Mouse (Mus musculus) liver, embryonic 11.5 days (tissue): Measurements from ENCODE around the gene Slc1a3. TPM values are rescaled to one million over a fixed set of nuclear protein-coding genes. Genes with fewer than 3 reads are reported as not detected.

ENCODE experiments used
- ATAC-seq: fragments of 200-750 bp; cut with Nextera tagmentation; replicated peaks from 2 replicates; pipeline ENCODE4 v1.8.0; 2017; ENCODE audit warnings: moderate number of reproducible peaks, mild to moderate bottlenecking, moderate TSS enrichment, moderate library complexity; ENCODE audit not compliant: low FRiP score
- DNase-seq: peaks from one replicate; pipeline ENCODE4 v3.0.0-alpha.2; 2017; ENCODE audit warnings: low spot score
- H3K27ac ChIP-seq: fragments of 300-500 bp; sonication (generic); 2 replicates; pipeline ENCODE4 v1.5.1; 2014; ENCODE audit warnings: mild to moderate bottlenecking, low read depth, low read length, control low read depth
- H3K27me3 ChIP-seq: fragments of 300-500 bp; sonication (generic); replicated peaks from 2 replicates; pipeline ENCODE4 v1.6.1; 2014; ENCODE audit warnings: low read length, mixed read lengths; ENCODE audit not compliant: control insufficient read depth, insufficient read depth
- H3K36me3 ChIP-seq: fragments of 300-500 bp; sonication (generic); 2 replicates; pipeline ENCODE4 v1.6.1; 2014; ENCODE audit warnings: mild to moderate bottlenecking, low read length, moderate library complexity, mixed read lengths; ENCODE audit not compliant: control insufficient read depth, insufficient read depth
- H3K4me1 ChIP-seq: fragments of 300-500 bp; sonication (generic); replicated peaks from 2 replicates; pipeline ENCODE4 v1.6.1; 2014; ENCODE audit warnings: low read length, mixed read lengths; ENCODE audit not compliant: control insufficient read depth, insufficient read depth
- H3K4me2 ChIP-seq: fragments of 300-500 bp; sonication (generic); 2 replicates; pipeline ENCODE4 v1.6.1; 2014; ENCODE audit warnings: mild to moderate bottlenecking, control low read depth, moderate library complexity
- H3K4me3 ChIP-seq: fragments of 300-500 bp; sonication (generic); 2 replicates; pipeline ENCODE4 v1.5.1; 2014; ENCODE audit warnings: low read depth, low read length, control low read depth
- H3K9ac ChIP-seq: fragments of 300-500 bp; sonication (generic); 2 replicates; pipeline ENCODE4 v1.6.1; 2014; ENCODE audit warnings: low read depth, low read length, control low read depth
- H3K9me3 ChIP-seq: fragments of 300-500 bp; sonication (generic); 2 replicates; pipeline ENCODE4 v1.6.1; 2016; ENCODE audit warnings: low read length, inconsistent platforms, mixed read lengths; ENCODE audit not compliant: control insufficient read depth
- WGBS: fragments of 180-500 bp; shearing (Covaris S2); extraction: QIAGEN DNeasy Blood & Tissue Kit; methylation state at CpG from one replicate; pipeline ENCODE4 v1.1.7; 2014; 5-methylcytosine and 5-hydroxymethylcytosine counted together
- polyA plus RNA-seq: library from polyadenylated mRNA; unstranded; fragments of >200 nt; fragmentation: Nextera tagmentation; extraction: Ambion mirVana; gene quantifications from 2 replicates; pipeline ENCODE4 v1.2.1, GENCODE M21; 2014

The Slc1a3 gene
- polyA plus RNA-seq, 1 experiment from 2014 or later = 9.0 TPM

- no peak overlapping the region for H3K4me2 ChIP-seq
- H3K27ac ChIP-seq = no peak overlapping the region; the same call in 1 of the 2 replicates
These were observed 34.3 kb downstream of the Slc1a3 start for GRCm38 (mm10) chr15:8676211-8676691.

GRCm38 (mm10) chr15:8675616-8676015, 34.9 kb downstream of the Slc1a3 start:
- H3K4me1 ChIP-seq = no peaks in the 10 kb centered on the region
- no peak overlapping the region for H3K27ac ChIP-seq
- no peak overlapping the region for H3K4me2 ChIP-seq
- WGBS = 83% methylated on average over 4 of the region's 4 CpGs
- no peaks in the 10 kb centered on the region for H3K9me3 ChIP-seq
- no peaks in the 10 kb centered on the region for H3K36me3 ChIP-seq
- DNase-seq (no peak), ATAC-seq (no peak)
- H3K27me3 ChIP-seq = no peaks in the 10 kb centered on the region
- no peak overlapping the region for H3K9ac ChIP-seq
- H3K4me3 ChIP-seq = no peak overlapping the region

More at GRCm38 (mm10) chr15:8676211-8676691, 34.3 kb downstream of the Slc1a3 start:
- H3K4me3 ChIP-seq = no peak overlapping the region
- H3K4me1 ChIP-seq = no peaks in the 10 kb centered on the region
- no peak overlapping the region for H3K9ac ChIP-seq
- DNase-seq (no peak), ATAC-seq (no peak)
- no peaks in the 10 kb centered on the region for H3K9me3 ChIP-seq
- WGBS = 56% methylated on average over 5 of the region's 5 CpGs
- no peaks in the 10 kb centered on the region for H3K27me3 ChIP-seq
- H3K36me3 ChIP-seq = no peaks in the 10 kb centered on the region

- no peak overlapping the region for H3K9ac ChIP-seq
- no peaks in the 10 kb centered on the region for H3K36me3 ChIP-seq
- DNase-seq (no peak), ATAC-seq (no peak)
- no peaks in the 10 kb centered on the region for H3K4me1 ChIP-seq
- H3K27me3 ChIP-seq = no peaks in the 10 kb centered on the region
- no peak overlapping the region for H3K4me3 ChIP-seq
- no peak overlapping the region for H3K4me2 ChIP-seq
- no peak overlapping the region for H3K27ac ChIP-seq
- H3K9me3 ChIP-seq = no peaks in the 10 kb centered on the region
- WGBS = 71% methylated on average over 5 of the region's 5 CpGs
These were observed 38.0 kb downstream of the Slc1a3 start for GRCm38 (mm10) chr15:8672532-8672931.

GRCm38 (mm10) chr15:8667849-8668522, 42.6 kb downstream of the Slc1a3 start:
- DNase-seq = no peak
- H3K9ac ChIP-seq = no peak overlapping the region
- ATAC-seq = no peak
- H3K4me1 ChIP-seq = no peaks in the 10 kb centered on the region; the same call in 1 of the 2 replicates
- no peaks in the 10 kb centered on the region for H3K9me3 ChIP-seq
- H3K27me3 ChIP-seq = 0 out of 2 replicates have a peak, but pooled peaks cover 7% of the 10 kb centered on the region
- H3K36me3 ChIP-seq = no peaks in the 10 kb centered on the region
- no peak overlapping the region for H3K4me3 ChIP-seq
- no peak overlapping the region for H3K4me2 ChIP-seq
- 88% methylated on average over 25 of the region's 25 CpGs for WGBS
- no peak overlapping the region for H3K27ac ChIP-seq

DNA sequence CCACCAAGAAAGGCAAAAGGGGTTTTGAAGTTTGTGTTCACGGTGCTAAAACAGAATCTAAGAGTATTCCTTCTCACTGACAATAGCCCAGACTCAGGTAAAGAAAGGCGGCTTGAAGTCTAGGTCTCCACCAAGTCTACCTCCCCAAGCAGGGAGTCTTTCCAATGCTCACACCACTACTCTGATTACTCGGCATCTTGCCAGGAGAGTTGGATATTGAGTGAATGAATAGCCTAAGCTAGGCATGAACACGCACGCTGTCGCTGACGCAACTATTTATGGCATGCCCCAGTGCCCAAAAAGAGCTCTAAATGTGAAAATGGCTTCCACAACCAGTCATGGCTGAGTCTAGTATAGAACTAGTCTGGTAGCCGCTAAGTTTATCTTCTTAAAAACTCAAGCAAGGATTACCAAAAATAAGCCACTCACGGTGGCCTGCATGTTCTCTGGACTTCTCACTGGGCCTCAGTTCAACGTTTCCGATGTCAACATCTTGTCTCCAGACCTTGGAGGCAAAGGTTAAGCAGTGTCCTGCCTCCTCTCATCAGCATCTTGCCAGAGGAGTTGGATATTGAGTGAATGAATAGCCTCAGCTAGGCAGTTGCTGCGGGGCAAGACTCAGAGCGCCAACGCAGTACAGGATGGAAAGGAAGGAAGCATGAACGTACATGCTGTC, 44.8 kb downstream of the Slc1a3 start:
- Histone ChIP-seq H3K27me3 (0 out of 2 replicates have a peak, but pooled peaks cover 9% of the 10 kb centered on the region), H3K4me1 (peaks cover 14% of the 10 kb centered on the region), H3K4me2 (no peak overlapping the region), H3K4me3 (no peak overlapping the region), H3K27ac (no peak overlapping the region), H3K36me3 (no peaks in the 10 kb centered on the region), H3K9ac (no peak overlapping the region), H3K9me3 (no peaks in the 10 kb centered on the region)
- WGBS = 86% methylated on average over 15 of the region's 15 CpGs
- DNase-seq (no peak), ATAC-seq (no peak)

GRCm38 (mm10) chr15:8663348-8664099, 47.0 kb downstream of the Slc1a3 start:
- Histone ChIP-seq H3K4me3 (no peak overlapping the region), H3K27me3 (0 out of 2 replicates have a peak, but pooled peaks cover 10% of the 10 kb centered on the region), H3K4me2 (no peak overlapping the region), H3K9me3 (no peaks in the 10 kb centered on the region), H3K27ac (no peak overlapping the region), H3K4me1 (peaks cover 14% of the 10 kb centered on the region), H3K36me3 (no peaks in the 10 kb centered on the region), H3K9ac (no peak overlapping the region)
- no peak for DNase-seq
- no peak for ATAC-seq
- WGBS = 64% methylated on average over 17 of the region's 17 CpGs

DNA sequence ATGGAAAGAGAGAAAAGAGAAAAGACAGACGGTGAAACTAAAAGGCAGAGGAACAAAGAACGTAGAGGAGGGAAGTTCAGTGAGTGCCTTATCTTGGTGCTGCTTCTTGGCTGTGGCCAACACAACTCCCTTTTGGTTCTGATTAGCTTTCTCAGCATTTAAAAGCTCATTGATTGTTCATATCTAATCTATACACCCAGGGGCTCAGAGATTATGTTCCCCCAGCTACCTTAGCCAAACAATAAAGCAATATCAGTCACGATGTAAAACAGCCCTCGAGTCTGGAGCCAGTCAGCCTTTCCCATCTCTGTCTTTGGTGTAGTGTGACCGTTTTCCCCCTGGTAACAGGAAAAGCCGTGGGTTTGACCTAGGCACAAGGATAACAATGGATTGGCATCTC, 48.7 kb downstream of the Slc1a3 start:
- peaks cover 14% of the 10 kb centered on the region for H3K4me1 ChIP-seq
- WGBS = 10% methylated on average over 6 of the region's 6 CpGs

DNA sequence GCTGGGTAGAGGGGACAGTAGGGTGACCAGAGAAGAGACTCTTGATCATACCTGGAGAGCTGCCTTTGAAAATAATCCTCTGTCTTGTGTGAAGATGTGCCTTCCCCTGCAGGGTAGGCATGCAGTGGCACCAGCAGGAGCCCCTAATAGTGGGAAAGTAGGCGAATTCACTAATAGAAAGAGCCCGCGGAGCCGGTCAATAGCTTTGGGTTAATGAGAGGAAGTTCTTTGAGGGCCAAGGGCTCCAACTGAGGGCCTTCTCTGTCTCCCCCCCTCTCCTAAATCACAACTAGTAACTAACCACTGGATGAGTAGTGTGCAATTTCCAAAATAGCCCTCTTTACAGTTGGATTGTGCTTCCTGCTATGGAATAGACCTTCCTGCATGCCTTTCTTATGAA, 50.6 kb downstream of the Slc1a3 start:
- Histone ChIP-seq H3K4me3 (no peak overlapping the region), H3K4me1 (peaks cover 14% of the 10 kb centered on the region), H3K27ac (no peak overlapping the region), H3K4me2 (no peak overlapping the region), H3K27me3 (0 out of 2 replicates have a peak, but pooled peaks cover 10% of the 10 kb centered on the region), H3K9ac (no peak overlapping the region), H3K36me3 (no peaks in the 10 kb centered on the region), H3K9me3 (no peaks in the 10 kb centered on the region)
- WGBS = 74% methylated on average over 4 of the region's 4 CpGs
- no peak for DNase-seq
- no peak for ATAC-seq

More for the DNA sequence above, 48.7 kb downstream of the Slc1a3 start:
- no peaks in the 10 kb centered on the region for H3K36me3 ChIP-seq
- H3K27ac ChIP-seq = no peak overlapping the region
- H3K9me3 ChIP-seq = no peaks in the 10 kb centered on the region
- ATAC-seq = peak; percentile 79
- no peak overlapping the region for H3K9ac ChIP-seq
- H3K4me3 ChIP-seq = no peak overlapping the region
- 0 out of 2 replicates have a peak, but pooled peaks cover 10% of the 10 kb centered on the region for H3K27me3 ChIP-seq
- DNase-seq = no peak
- H3K4me2 ChIP-seq = peak overlapping the region; percentile 48
